Mouse (Mus musculus) small intestine, adult 2 months (tissue): ENCODE measurements around the gene Gm49354. TPM values are rescaled to one million over a fixed set of nuclear protein-coding genes. Genes with fewer than 3 reads are reported as not detected.

Experiments used
- H3K27ac ChIP-seq: fragments of 200-500 bp; 2 replicates; pipeline ENCODE4 v1.5.1; 2012; ENCODE audit warnings: low read depth, low read length, control low read depth, inconsistent platforms; ENCODE audit not compliant: insufficient read depth
- H3K27me3 ChIP-seq: fragments of 200-500 bp; 2 replicates; pipeline ENCODE4 v1.6.1; 2012; ENCODE audit warnings: mild to moderate bottlenecking, moderate library complexity, low read length, inconsistent platforms; ENCODE audit not compliant: control insufficient read depth, insufficient read depth
- H3K36me3 ChIP-seq: fragments of 200-500 bp; 2 replicates; pipeline ENCODE4 v1.6.1; 2012; ENCODE audit warnings: mild to moderate bottlenecking, low read length, control low read depth, inconsistent platforms; ENCODE audit not compliant: control insufficient read depth, insufficient read depth
- H3K4me1 ChIP-seq: fragments of 200-500 bp; 2 replicates; pipeline ENCODE4 v1.6.1; 2012; ENCODE audit warnings: low read length, inconsistent platforms, mixed read lengths; ENCODE audit not compliant: control insufficient read depth, insufficient read depth, insufficient read length
- H3K4me3 ChIP-seq: fragments of 200-500 bp; 2 replicates; pipeline ENCODE4 v1.5.1; 2012; ENCODE audit warnings: low read depth, mild to moderate bottlenecking, control low read depth, inconsistent platforms, low read length, moderate library complexity
- CTCF ChIP-seq: fragments of 200-500 bp; IDR thresholded peaks from 2 replicates; pipeline ENCODE4 v1.5.1; 2012; ENCODE audit warnings: low read depth, mild to moderate bottlenecking, control low read depth, inconsistent platforms, low read length, moderate library complexity, mixed read lengths; ENCODE audit not compliant: insufficient replicate concordance, insufficient read length; ENCODE audit errors: extremely low read depth
- POLR2A ChIP-seq: fragments of 200-500 bp; IDR thresholded peaks from 2 replicates; pipeline ENCODE4 v1.6.1; 2012; ENCODE audit warnings: low read depth, mild to moderate bottlenecking, control low read depth, inconsistent platforms, low read length, moderate library complexity
- WGBS: fragments of 180-500 bp; shearing (Covaris S2); methylation state at CpG from one replicate; pipeline ENCODE4 v1.1.7; 2018; 5-methylcytosine and 5-hydroxymethylcytosine counted together
- polyA plus RNA-seq: library from polyadenylated mRNA; depleted of rRNA; stranded (reverse); fragments of >200 nt; gene quantifications from 2 replicates; pipeline ENCODE4 v1.2.3, GENCODE M21; 2012; rRNA removed

The Gm49354 gene
- not detected in 2 replicates for polyA plus RNA-seq

GRCm38 (mm10) chr13:59782145-59782544 lies at the start of gene Gm49354:
Gene Gm49354, minus strand, starts transcription at chr13:59782245.
- no peak within 1 kb of the TSS for H3K4me3 ChIP-seq
- no peaks in the 10 kb centered on the region for H3K27me3 ChIP-seq
- H3K27ac ChIP-seq, result no peak within 1 kb of the TSS
- no peaks in the 10 kb centered on the region for H3K4me1 ChIP-seq
- peaks cover 86% of the 10 kb centered on the region for H3K36me3 ChIP-seq
- 81% methylated on average over 7 of the region's 7 CpGs for WGBS
- TF ChIP-seq POLR2A, result no peak
- no peak for TF ChIP-seq CTCF

GRCm38 (mm10) chr13:59825966-59826365 lies 43.9 kb upstream of the Gm49354 start:
- H3K27ac ChIP-seq, result peak overlapping the region; percentile 37; the same call in 1 of the 2 replicates
- no peak overlapping the region for H3K4me3 ChIP-seq
- no peaks in the 10 kb centered on the region for H3K27me3 ChIP-seq
- TF ChIP-seq CTCF, result no peak
- TF ChIP-seq POLR2A, result no peak
- peaks cover 11% of the 10 kb centered on the region; the same call in 1 of the 2 replicates for H3K4me1 ChIP-seq
- peaks cover 4% of the 10 kb centered on the region for H3K36me3 ChIP-seq

- peak; percentile 95 for TF ChIP-seq POLR2A
- no peak for TF ChIP-seq CTCF
- H3K4me1 ChIP-seq, result peaks cover 17% of the 10 kb centered on the region; the same call in 1 of the 2 replicates
- no peaks in the 10 kb centered on the region for H3K27me3 ChIP-seq
- under 1% methylated on average over 100 of the region's 100 CpGs for WGBS
- H3K36me3 ChIP-seq, result peaks cover 8% of the 10 kb centered on the region
- peak within 1 kb of the TSS; percentile 92 for H3K4me3 ChIP-seq
- peak within 1 kb of the TSS; percentile 95 for H3K27ac ChIP-seq
These were observed 40.7 kb upstream of the Gm49354 start, which contains the start of gene Tut7 for GRCm38 (mm10) chr13:59822507-59823462. Gene Tut7, minus strand, starts transcription at chr13:59823147.

DNA sequence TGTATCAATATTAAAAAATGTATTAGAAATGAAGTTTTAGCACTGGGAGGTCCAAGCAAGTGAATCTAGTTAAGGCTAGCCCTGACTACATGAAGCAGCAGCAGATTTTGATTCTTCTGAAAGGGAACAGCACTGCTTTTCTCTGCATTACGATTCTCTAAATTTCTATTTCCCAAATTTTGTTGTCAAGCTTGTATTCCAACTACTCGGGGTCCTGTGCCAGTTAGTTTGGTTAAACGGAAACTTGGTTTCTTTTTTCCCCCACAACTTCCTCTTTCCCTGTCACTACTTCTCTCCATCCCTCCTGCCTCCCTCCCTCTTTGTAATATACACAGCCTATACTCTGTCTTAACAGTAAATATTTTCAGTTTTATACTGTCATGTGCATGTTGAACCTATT lies 38.8 kb upstream of the Gm49354 start:
- peaks cover 24% of the 10 kb centered on the region for H3K36me3 ChIP-seq
- H3K27ac ChIP-seq, result no peak overlapping the region
- WGBS, result 27% methylated on average over 3 of the region's 3 CpGs
- TF ChIP-seq POLR2A, result no peak
- no peak for TF ChIP-seq CTCF
- no peak overlapping the region for H3K4me3 ChIP-seq
- peaks cover 14% of the 10 kb centered on the region; the same call in 1 of the 2 replicates for H3K4me1 ChIP-seq
- H3K27me3 ChIP-seq, result no peaks in the 10 kb centered on the region

- H3K4me3 ChIP-seq, result peak overlapping the region; percentile 36; the same call in 1 of the 2 replicates
- H3K27me3 ChIP-seq, result no peaks in the 10 kb centered on the region
- H3K27ac ChIP-seq, result no peak overlapping the region
- TF ChIP-seq CTCF, result no peak
- no peak for TF ChIP-seq POLR2A
- peaks cover 10% of the 10 kb centered on the region; the same call in 1 of the 2 replicates for H3K4me1 ChIP-seq
- peaks cover 30% of the 10 kb centered on the region for H3K36me3 ChIP-seq
- WGBS, result 24% methylated on average over 4 of the region's 4 CpGs
These were observed 38.1 kb upstream of the Gm49354 start for GRCm38 (mm10) chr13:59820114-59820513.

DNA sequence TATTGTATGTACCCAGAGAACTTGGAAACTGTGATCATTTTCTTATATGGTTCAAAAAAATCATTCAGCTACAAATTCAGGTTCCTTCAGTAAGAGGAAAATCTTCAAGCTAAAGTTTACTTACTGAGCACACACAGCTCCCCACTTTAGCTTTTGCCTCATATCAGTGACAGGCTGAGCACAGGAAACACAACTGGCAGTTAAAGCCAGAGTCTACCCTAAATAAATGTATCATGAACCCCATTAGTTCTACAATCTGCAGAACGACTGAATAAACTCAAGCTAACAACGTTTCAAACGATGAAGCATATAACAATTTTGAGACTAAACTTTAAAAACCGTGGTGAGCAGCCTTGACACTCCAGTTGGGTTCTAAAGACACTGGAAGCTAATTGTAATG lies 35.3 kb upstream of the Gm49354 start:
- WGBS, result 83% methylated on average over 4 of the region's 4 CpGs
- no peak overlapping the region for H3K4me3 ChIP-seq
- no peak overlapping the region for H3K27ac ChIP-seq
- H3K36me3 ChIP-seq, result peaks cover 51% of the 10 kb centered on the region
- no peaks in the 10 kb centered on the region for H3K27me3 ChIP-seq
- peaks cover 6% of the 10 kb centered on the region; the same call in 1 of the 2 replicates for H3K4me1 ChIP-seq
- TF ChIP-seq POLR2A (no peak), CTCF (no peak)

- TF ChIP-seq POLR2A (no peak), CTCF (no peak)
- no peaks in the 10 kb centered on the region for H3K27me3 ChIP-seq
- peaks cover 4% of the 10 kb centered on the region; the same call in 1 of the 2 replicates for H3K4me1 ChIP-seq
- no peak overlapping the region for H3K4me3 ChIP-seq
- H3K27ac ChIP-seq, result no peak overlapping the region
- WGBS, result 57% methylated on average over 6 of the region's 6 CpGs
- peaks cover 69% of the 10 kb centered on the region for H3K36me3 ChIP-seq
These were observed 32.1 kb upstream of the Gm49354 start for GRCm38 (mm10) chr13:59814109-59814591.
